Mouse (Mus musculus) cerebellum, adult 9-11 months (tissue): ENCODE data around the gene Fars2.

Experiments used
- DNase-seq: peaks from one replicate; pipeline ENCODE4 v3.0.0; 2022

The Fars2 gene

DNA sequence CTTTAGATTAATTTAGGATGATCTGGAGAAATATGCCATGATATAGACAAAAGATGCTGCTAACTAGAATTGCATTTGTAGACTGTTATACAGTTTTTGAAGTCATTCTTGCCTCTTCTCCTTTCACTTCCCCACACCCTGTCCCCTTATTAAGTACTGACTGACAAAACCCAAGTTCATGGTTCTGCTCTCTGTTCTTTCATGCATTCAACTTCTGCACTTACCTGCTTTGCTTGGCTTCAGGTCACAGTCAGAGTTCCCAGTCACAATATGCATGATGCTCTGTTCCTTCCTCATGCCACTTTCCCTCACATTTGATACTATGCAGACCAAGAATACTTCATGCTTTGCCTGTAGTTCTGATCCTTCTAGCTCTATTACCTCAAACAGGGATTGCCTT is 105.5 kb downstream of the Fars2 start:
- no peak for DNase-seq

DNA sequence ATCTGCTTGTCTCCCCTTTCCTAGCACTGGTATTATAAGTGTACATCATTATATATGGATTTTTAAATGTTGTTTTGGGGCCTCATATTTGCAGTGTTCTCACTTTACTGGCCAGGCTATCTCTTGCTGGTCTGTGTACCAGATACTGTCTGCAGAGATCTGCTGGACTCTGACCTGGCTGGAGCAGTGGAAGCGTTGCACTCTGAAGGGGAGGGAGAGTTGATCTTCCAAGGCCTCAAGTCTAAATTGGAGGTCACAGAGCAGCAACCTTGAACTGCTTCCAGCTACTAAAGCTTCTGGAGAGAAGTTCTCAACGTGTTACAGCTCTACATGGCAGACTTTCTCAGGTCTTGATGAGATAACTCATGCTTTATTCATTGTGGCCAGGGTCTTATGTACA is 107.2 kb downstream of the Fars2 start:
- DNase-seq, result no peak

- DNase-seq, result no peak
Observed at GRCm38 (mm10) chr13:36242261-36242660, 125.0 kb downstream of the Fars2 start.

GRCm38 (mm10) chr13:36253936-36254335 is 136.7 kb downstream of the Fars2 start:
- peak; percentile 53 for DNase-seq

- no peak for DNase-seq
Observed at GRCm38 (mm10) chr13:36257213-36257612, 140.0 kb downstream of the Fars2 start.

GRCm38 (mm10) chr13:36259754-36260153 is 142.5 kb downstream of the Fars2 start:
- DNase-seq, result no peak

DNA sequence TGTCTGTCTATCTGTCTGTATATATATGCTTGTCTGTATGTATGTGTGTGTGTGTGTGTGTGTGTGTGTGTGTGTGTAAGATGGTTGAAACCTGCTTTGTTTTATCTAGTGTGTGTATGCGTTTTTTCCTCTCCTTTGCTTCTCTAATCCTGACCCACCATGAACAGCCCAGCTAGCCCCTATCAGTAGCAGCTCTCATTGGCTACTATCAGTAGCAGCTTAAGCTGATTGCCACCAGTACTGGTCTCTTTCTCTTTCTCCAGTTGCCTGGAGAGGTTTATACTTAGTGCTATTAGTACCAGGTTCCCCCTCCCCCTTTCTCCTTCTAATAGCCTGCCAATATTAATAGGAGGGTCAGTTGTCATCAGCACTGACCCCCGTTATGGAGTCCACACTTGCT is 144.1 kb downstream of the Fars2 start:
- no peak for DNase-seq

- no peak for DNase-seq
Observed at GRCm38 (mm10) chr13:36263240-36264095, 146.3 kb downstream of the Fars2 start.

DNA sequence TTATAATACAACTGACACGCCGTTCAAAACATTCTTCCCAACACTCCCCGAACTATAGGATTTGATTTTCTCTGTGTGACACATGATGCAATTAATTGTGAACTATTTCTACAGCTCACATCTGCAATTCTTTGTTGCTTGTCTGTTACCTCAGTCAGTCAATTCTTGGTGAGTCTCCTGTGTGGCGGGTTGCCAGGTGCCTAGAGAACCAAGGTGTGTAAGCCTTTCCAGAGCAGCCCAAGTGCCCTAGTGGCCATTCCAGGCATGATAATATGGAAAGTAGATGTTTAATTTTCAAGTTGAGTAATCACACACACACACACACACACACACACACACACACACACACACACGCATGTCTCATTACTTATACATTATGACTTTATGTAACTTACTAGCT is 147.2 kb downstream of the Fars2 start:
- DNase-seq, result no peak

DNA sequence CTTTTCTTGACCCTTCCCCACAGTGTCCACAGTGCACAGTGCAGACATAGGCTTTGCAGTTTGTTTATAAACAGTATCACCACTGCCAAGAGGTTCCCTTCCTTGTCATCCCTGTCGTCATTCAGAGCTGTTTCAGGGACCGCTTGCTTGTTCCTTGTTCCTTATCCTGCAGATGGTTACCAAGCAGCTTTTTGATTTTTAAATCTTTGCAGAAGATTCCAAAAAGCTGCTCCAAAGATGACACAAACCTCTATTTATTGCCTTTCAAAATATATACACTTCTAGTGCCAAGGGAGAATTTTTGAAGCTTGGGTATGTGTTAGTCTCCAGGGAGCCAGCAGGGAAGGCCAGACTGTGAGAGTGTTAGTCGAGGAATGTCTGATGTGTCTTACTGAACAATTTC is 148.1 kb downstream of the Fars2 start:
- DNase-seq, result no peak

GRCm38 (mm10) chr13:36267399-36267798 is 150.2 kb downstream of the Fars2 start:
- DNase-seq, result peak; percentile 19

- DNase-seq, result no peak
Observed at GRCm38 (mm10) chr13:36270867-36271266, 153.7 kb downstream of the Fars2 start.

DNA sequence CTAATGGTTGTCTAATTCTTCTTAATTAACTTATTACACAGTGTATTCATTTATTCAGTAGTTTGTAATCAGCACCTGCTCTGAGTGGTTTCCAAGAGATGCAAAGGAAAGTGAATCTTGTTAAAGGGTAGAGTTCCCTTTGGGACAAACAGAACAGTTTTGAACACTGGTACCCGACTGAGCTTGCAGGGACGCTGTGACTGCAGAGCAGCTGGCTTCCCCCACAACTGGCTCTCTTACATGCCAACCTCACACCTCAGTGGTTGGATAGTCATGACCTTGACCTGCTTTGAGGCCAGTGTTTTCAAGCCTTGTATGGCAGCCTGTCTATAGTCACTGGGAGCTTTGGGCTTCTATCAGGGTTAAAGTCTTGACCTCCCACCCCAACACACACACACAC is 156.3 kb downstream of the Fars2 start:
- no peak for DNase-seq

DNA sequence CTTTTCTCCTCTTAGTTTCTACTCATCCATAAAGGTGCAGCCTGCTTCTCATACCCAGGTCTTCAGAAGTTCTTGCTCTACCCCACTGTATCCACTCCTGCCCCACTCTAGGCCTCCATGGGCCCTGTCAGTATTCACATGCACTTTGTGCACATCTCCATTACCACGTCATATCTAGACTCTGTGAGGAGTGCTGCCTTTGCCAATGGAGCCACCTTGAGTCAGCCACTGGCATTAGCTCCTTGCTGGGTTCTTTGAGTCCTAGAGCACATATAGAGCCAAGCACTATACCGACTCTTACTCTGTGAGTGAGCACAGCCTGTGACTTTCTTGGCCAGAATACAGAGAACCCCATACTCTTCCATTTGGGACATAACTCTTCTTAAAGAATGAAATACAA is 159.0 kb downstream of the Fars2 start:
- DNase-seq, result no peak

DNA sequence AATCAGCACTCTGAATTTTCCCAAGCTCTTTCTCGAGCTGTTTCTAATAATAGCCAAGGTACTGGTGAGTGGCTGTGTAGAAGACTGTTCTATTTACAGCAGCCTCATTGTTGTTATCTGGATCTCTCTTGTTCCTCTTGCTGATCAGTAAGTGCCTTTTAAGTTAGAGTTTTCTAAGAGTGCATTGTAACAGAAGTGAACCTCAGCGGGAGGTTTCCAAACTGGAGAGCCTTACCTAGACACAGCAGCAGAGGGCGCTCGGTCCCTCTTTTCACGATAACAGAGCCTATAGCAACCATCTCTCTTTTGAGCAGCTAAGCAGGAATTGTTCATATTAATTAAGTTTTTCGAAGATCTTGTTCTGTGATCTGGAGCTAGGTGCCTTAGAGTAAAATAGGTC is 164.8 kb downstream of the Fars2 start:
- DNase-seq, result peak; percentile 43

GRCm38 (mm10) chr13:36282785-36283544 is 165.8 kb downstream of the Fars2 start:
- DNase-seq, result no peak

GRCm38 (mm10) chr13:36283545-36284067 is 166.4 kb downstream of the Fars2 start:
- no peak for DNase-seq

DNA sequence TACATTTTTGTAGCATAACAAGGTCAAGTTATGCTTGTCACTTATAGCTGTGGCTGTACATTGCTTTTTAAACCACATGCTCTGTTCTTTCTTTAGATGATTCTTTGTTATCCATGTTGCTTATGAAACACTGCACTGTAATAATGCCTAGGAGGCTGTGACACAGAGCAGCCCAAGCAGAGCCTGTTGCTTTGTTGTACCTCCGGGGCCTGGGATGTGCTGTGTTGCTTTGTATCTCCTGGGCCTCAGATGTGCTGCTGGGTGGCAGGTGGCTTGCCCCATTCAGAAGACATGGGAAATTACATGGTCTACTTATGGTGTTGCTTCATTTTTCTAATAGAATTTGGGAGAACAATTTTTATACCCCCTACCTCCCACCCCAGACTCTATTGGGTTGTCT is 166.9 kb downstream of the Fars2 start:
- no peak for DNase-seq

GRCm38 (mm10) chr13:36285235-36285634 is 168.0 kb downstream of the Fars2 start:
- no peak for DNase-seq

GRCm38 (mm10) chr13:36293511-36293910 is 176.3 kb downstream of the Fars2 start:
- no peak for DNase-seq

DNA sequence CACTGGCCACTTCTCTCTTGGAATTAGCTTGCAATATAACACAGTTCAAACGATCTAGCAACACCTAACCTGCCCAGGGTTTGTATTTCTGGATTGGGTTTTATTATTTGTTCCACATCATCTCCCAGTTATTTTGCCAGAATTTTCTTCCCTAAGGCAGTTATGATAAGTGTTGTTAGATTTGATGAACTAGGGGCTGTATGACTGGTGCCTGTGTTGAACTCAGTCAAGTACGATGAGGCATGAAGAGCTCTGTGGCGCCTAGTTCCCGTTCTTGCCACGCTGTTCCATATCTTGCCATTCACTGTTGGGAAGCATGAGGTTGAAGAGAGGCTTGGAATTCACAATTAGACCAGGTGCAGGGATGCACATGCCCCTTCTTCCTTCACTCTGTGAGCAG is 177.3 kb downstream of the Fars2 start:
- DNase-seq, result no peak

GRCm38 (mm10) chr13:36295848-36296247 is 178.6 kb downstream of the Fars2 start:
- no peak for DNase-seq

- DNase-seq, result no peak
Observed at GRCm38 (mm10) chr13:36296574-36296973, 179.4 kb downstream of the Fars2 start.
